Mouse (Mus musculus) cerebellum, adult 2 months (tissue): ENCODE measurements around the gene Rnase10. TPM values are rescaled to one million over a fixed set of nuclear protein-coding genes. Genes with fewer than 3 reads are reported as not detected.
"Not testable (repeated sequence)": the region's sequence is repeated elsewhere in the genome, so short reads cannot be mapped to it uniquely, and the experiment has no call there.

Experiments
- DNase-seq, 2 experiments: peaks; one replicate each; pipeline ENCODE4 v3.0.0; 2021
- H3K27ac ChIP-seq: fragments of 200-500 bp; 2 replicates; pipeline ENCODE4 v1.5.1; 2012; ENCODE audit warnings: low read length, control low read depth, inconsistent platforms; ENCODE audit not compliant: insufficient read depth
- H3K27me3 ChIP-seq: fragments of 200-500 bp; 2 replicates; pipeline ENCODE4 v1.6.1; 2012; ENCODE audit warnings: inconsistent platforms, mild to moderate bottlenecking, low read length, moderate library complexity; ENCODE audit not compliant: control insufficient read depth, insufficient read depth
- H3K4me1 ChIP-seq: fragments of 200-500 bp; 2 replicates; pipeline ENCODE4 v1.6.1; 2011; ENCODE audit warnings: low read length; ENCODE audit not compliant: control insufficient read depth, insufficient read depth
- H3K4me3 ChIP-seq: fragments of 200-500 bp; replicated peaks from 2 replicates; pipeline ENCODE3; 2011; ENCODE audit warnings: mild to moderate bottlenecking, low read depth, low read length, control low read depth; ENCODE audit not compliant: insufficient read depth
- CTCF ChIP-seq: fragments of 200-500 bp; IDR thresholded peaks from 2 replicates; pipeline ENCODE4 v1.5.1; 2011; ENCODE audit warnings: low read depth, mild to moderate bottlenecking, control low read depth, low read length, moderate library complexity, borderline replicate concordance; ENCODE audit not compliant: insufficient read depth
- POLR2A ChIP-seq: fragments of 200-500 bp; IDR thresholded peaks from 2 replicates; pipeline ENCODE4 v1.6.1; 2011; ENCODE audit warnings: low read length, control low read depth, borderline replicate concordance; ENCODE audit not compliant: insufficient read depth
- WGBS: fragments of 180-500 bp; shearing (Covaris S2); methylation state at CpG from one replicate; pipeline ENCODE4 v1.1.7; 2018; 5-methylcytosine and 5-hydroxymethylcytosine counted together
- polyA plus RNA-seq: library from polyadenylated mRNA; depleted of rRNA; stranded (reverse); fragments of >200 nt; gene quantifications from 2 replicates; pipeline ENCODE4 v1.2.3, GENCODE M21; 2012

Gene Rnase10
- polyA plus RNA-seq, 1 experiment = not detected

DNA sequence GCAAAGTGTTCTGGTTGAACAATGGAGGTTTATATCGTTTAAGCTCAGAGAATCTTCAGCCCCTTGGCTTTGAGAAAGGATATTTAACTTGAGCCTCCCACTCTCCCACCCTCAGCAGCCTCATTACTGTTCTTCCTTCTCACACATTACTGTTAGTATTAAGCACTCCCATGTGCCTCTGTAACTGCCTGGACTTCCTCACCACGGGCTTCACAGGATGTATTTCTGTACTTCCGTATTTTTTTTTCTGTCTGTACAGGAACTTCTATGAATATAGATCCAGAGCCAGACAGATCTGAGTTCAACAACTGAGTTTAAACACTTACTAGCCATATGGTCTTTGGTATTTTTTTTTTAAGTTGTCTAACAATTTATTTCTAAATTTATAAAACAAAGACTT, 10.5 kb upstream of the Rnase10 start:
- no peak for DNase-seq
- 83% methylated on average over 3 of the region's 3 CpGs for WGBS
- TF ChIP-seq POLR2A (no peak), CTCF (no peak)

DNA sequence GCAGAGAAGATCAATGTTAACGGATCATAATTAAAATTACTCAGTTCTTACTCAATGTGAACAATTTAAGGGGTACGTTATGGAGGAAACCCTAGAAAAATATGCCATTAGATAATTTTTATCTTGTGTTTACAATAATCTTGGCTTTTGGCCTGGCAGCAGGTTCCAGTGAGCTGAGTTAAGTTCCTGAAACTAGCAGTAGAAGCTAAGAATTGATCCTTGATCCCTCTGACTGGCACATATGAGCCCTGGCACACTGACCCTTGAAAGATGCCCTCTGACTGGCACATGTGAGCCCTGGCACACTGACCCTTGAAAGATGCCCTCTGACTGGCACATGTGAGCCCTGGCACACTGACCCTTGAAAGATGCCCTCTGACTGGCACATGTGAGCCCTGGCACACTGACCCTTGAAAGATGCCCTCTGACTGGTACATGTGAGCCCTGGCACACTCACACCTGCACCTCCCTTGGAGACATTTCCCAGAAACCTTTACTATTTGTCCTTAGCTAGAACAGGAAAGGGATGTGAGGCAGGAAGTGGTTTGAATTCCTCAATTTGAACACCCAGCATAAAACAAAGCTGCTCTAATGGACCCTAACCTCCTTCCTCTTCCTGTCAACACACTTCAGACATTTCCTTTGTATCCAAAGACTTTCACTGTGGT, 9.4 kb upstream of the Rnase10 start:
- Histone ChIP-seq H3K4me3 (no peak overlapping the region), H3K4me1 (no peaks in the 10 kb centered on the region), H3K27me3 (no peaks in the 10 kb centered on the region), H3K27ac (no peak overlapping the region)
- no peak for TF ChIP-seq POLR2A
- TF ChIP-seq CTCF = no peak
- DNase-seq = no peak
- WGBS = 89% methylated on average over 2 of the region's 2 CpGs

More for the DNA sequence above, 10.5 kb upstream of the Rnase10 start:
- H3K4me1 ChIP-seq = no peaks in the 10 kb centered on the region
- H3K27ac ChIP-seq = no peak overlapping the region
- H3K4me3 ChIP-seq = no peak overlapping the region
- no peaks in the 10 kb centered on the region for H3K27me3 ChIP-seq

DNA sequence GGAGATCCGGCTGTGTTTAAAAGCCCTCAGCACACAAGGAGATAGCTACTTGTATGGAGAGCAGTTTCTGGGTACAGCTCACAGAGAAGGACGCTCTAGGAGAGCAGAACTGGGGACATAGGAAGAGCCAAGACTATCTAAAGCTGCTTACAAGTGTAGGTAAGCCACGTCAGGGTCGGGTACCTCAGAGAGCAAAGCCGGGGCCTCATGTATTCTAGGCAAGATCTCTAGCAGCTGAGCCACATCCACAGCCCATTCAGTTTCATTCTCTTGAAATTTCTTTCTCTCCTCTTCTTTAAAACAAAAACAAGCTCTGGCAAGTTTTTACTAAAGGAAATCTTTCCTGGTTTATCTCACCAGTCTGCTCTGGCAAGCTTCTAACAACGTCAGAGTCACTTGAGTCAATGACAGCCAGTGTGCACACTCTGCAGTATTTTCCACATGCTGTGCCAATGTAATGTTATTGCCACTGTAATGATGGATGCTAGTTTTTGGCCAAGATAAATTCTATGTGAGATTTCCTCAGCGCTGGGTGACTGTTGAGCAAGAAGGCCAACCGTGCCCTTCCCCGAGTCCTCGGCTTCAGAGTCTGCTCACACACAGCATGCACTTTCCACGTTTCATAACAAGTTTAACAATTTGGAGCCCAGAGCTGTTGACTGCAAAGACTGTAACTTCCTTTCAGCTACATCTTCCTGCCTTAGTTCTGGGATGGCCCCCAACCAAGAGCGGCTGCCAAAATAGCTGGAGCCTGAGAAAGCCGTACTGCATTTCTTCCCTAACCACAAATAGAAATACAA, 563 bp downstream of the Rnase10 start:
- H3K27ac ChIP-seq = no peak overlapping the region
- WGBS = 50% methylated on average over 13 of the region's 13 CpGs
- DNase-seq = no peak

DNA sequence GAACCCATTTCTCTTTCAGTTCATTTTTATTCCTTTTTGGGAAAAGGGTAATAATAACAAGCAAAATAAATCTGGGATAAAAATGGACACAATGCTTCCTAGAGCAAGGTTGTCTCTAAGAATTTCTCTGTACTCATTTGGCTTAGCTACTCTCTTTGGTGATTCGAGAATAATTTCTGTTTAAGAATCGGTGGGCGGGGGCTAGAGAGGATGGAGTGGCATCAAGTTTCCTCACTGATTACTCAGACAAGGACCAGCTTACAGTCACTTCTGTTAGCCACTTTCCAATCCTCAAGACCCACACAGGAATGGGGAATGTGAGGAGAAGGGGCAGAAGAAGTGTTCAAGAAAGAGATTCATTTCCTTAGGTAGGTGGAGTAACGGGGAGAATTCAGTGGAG, 1.2 kb downstream of the Rnase10 start:
- Histone ChIP-seq H3K27me3 (no peaks in the 10 kb centered on the region), H3K27ac (no peak overlapping the region)
- 76% methylated on average over 4 of the region's 4 CpGs for WGBS

More for the DNA sequence above, 563 bp downstream of the Rnase10 start:
- no peaks in the 10 kb centered on the region for H3K27me3 ChIP-seq
- H3K4me1 ChIP-seq = no peaks in the 10 kb centered on the region
- no peak for TF ChIP-seq POLR2A
- TF ChIP-seq CTCF = no peak
- H3K4me3 ChIP-seq = no peak overlapping the region

DNA sequence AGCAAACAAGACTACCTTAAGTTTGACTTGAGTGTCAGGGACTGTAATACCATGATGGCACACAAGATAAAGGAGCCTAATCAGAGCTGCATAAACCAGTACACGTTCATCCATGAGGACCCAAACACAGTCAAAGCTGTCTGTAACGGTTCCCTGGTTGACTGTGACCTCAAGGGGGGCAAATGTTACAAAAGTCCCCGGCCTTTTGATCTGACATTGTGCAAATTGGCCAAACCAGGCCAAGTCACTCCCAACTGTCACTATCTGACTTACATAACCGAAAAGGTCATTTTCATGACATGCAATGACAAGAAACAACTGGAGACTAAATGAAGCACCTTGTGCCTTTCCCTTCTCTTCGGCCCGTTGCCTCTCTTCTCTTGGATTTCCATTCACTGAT, 2.0 kb downstream of the Rnase10 start:
- Histone ChIP-seq H3K4me3 (no peak overlapping the region), H3K4me1 (no peaks in the 10 kb centered on the region), H3K27me3 (no peaks in the 10 kb centered on the region), H3K27ac (no peak overlapping the region)
- no peak for DNase-seq
- no peak for TF ChIP-seq POLR2A
- no peak for TF ChIP-seq CTCF
- WGBS = 83% methylated on average over 6 of the region's 6 CpGs

More for the DNA sequence above, 1.2 kb downstream of the Rnase10 start:
- TF ChIP-seq POLR2A (no peak), CTCF (no peak)
- Histone ChIP-seq H3K4me1 (no peaks in the 10 kb centered on the region), H3K4me3 (no peak overlapping the region)
- no peak for DNase-seq

- not testable (repeated sequence) for H3K4me3 ChIP-seq, H3K27ac ChIP-seq, H3K27me3 ChIP-seq, DNase-seq, H3K4me1 ChIP-seq
- 86% methylated on average over 3 of the region's 3 CpGs for WGBS
Measured at GRCm38 (mm10) chr14:51014724-51015123, 7.2 kb downstream of the Rnase10 start.

GRCm38 (mm10) chr14:51015780-51016179, 8.2 kb downstream of the Rnase10 start:
- Histone ChIP-seq H3K4me3 (no peak overlapping the region), H3K4me1 (no peaks in the 10 kb centered on the region), H3K27me3 (no peaks in the 10 kb centered on the region), H3K27ac (no peak overlapping the region)
- DNase-seq = no peak
- TF ChIP-seq CTCF (no peak), POLR2A (no peak)

GRCm38 (mm10) chr14:51017256-51017655, 9.7 kb downstream of the Rnase10 start:
- Histone ChIP-seq H3K27ac (no peak overlapping the region), H3K4me1 (no peaks in the 10 kb centered on the region), H3K4me3 (no peak overlapping the region), H3K27me3 (no peaks in the 10 kb centered on the region)
- TF ChIP-seq CTCF (no peak), POLR2A (no peak)
- DNase-seq = no peak
- 28% methylated on average over 3 of the region's 3 CpGs for WGBS
